Mouse (Mus musculus) c-Kit-positive CD71-positive TER-119-negative erythroid progenitor cells, embryonic 14.5 days (primary cell): ENCODE data around the gene Gm1043.

ENCODE experiments used
- DNase-seq: peaks from one replicate; pipeline ENCODE4 v3.0.0-alpha.2; 2013; ENCODE audit warnings: low read depth

Gene Gm1043

GRCm38 (mm10) chr5:37244666-37245242 is 159.6 kb downstream of the Gm1043 start:
- no peak for DNase-seq

GRCm38 (mm10) chr5:37245651-37246050 is 160.5 kb downstream of the Gm1043 start:
- DNase-seq, result no peak

GRCm38 (mm10) chr5:37246138-37246910 is 161.2 kb downstream of the Gm1043 start:
- DNase-seq, result no peak

- DNase-seq, result no peak
Measured at GRCm38 (mm10) chr5:37247456-37247855, 162.3 kb downstream of the Gm1043 start.

- no peak for DNase-seq
Measured at GRCm38 (mm10) chr5:37248870-37249269, 163.7 kb downstream of the Gm1043 start.

GRCm38 (mm10) chr5:37251596-37251995 is 166.4 kb downstream of the Gm1043 start:
- DNase-seq, result no peak

GRCm38 (mm10) chr5:37252101-37252804 is 167.1 kb downstream of the Gm1043 start:
- no peak for DNase-seq

- no peak for DNase-seq
Measured at GRCm38 (mm10) chr5:37254523-37254922, 169.4 kb downstream of the Gm1043 start.

- no peak for DNase-seq
Measured at GRCm38 (mm10) chr5:37256823-37257222, 171.7 kb downstream of the Gm1043 start.

GRCm38 (mm10) chr5:37257243-37257642 is 172.1 kb downstream of the Gm1043 start:
- no peak for DNase-seq

GRCm38 (mm10) chr5:37261734-37262133 is 176.6 kb downstream of the Gm1043 start:
- DNase-seq, result no peak

GRCm38 (mm10) chr5:37263816-37264215 is 178.6 kb downstream of the Gm1043 start:
- no peak for DNase-seq
